Mouse (Mus musculus): ENCODE measurements around the gene Mapk8ip2.

DNA sequence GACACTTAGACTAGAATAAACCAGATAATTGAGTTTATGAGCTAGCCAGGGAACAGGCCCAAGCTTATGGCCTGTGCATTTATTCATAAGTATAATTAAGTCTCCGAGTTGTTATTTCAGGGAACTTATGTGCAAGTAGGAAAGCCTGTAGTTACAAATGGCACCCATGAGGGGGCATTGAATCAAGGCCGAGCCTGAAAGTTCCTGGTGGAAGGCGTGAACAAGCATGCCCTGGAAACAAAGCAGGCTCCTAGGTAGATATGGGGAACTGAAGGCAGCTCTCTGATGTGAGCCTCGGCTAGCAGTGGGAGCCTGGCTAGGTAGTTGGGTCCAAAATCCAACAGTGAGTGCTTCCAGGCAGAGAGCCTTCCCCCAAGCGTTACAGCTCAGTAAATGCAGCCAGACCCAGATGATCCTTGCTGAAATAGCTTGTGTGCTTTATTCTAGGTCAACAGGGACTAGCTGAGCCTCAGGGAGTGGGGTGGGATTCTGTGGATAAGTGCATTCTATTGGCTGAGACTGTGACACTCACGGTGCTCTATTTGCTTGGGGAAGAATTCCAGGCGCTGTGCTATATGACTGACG lies 11.1 kb upstream of the Mapk8ip2 start:
- TF ChIP-seq CTCF (IDR thresholded peaks at IDR 0.05; ENCODE audit: extremely low read depth, insufficient read depth, low read length) (no peak; the same call in 1 of the 2 replicates), POLR2A (IDR thresholded peaks at IDR 0.05; ENCODE audit: extremely low read depth, insufficient read depth, low read length) (no peak)
